Mouse (Mus musculus) MEL (cell line): ENCODE data around the gene Me1. TPM values are rescaled to one million over a fixed set of nuclear protein-coding genes. Genes with fewer than 3 reads are reported as not detected.

Source experiments
- DNase-seq: peaks from one replicate; pipeline ENCODE4 v3.0.0; 2011; ENCODE audit warnings: low read depth, low spot score
- H3K27ac ChIP-seq: 2 replicates; pipeline ENCODE4 v1.5.1; 2012; ENCODE audit warnings: low read depth, mild to moderate bottlenecking, control low read depth, low read length, moderate library complexity; ENCODE audit not compliant: control insufficient read depth
- H3K27me3 ChIP-seq, 2 experiments: fragments of 150-350 bp in 1 of 2; sonication (generic) in 1 of 2; 2 replicates each; pipeline ENCODE4 v1.6.1; 2012; ENCODE audit warnings: low read length in 2 of 2, mild to moderate bottlenecking in 2 of 2, improper control_type of control experiment in 1 of 2, moderate library complexity in 1 of 2; ENCODE audit not compliant: insufficient read depth in 2 of 2, control insufficient read depth in 1 of 2
- H3K36me3 ChIP-seq, 2 experiments: 2 replicates each; pipeline ENCODE4 v1.6.1; 2012 to 2014; ENCODE audit warnings: low read length in 2 of 2, improper control_type of control experiment in 1 of 2, inconsistent platforms in 1 of 2, mild to moderate bottlenecking in 1 of 2; ENCODE audit not compliant: insufficient read depth in 2 of 2, control insufficient read depth in 1 of 2
- H3K4me1 ChIP-seq, 2 experiments: fragments of 150-350 bp in 1 of 2; sonication (generic) in 1 of 2; 2 replicates each; pipeline ENCODE4 v1.6.1; 2012; ENCODE audit warnings: low read length in 2 of 2, improper control_type of control experiment in 1 of 2, mild to moderate bottlenecking in 1 of 2; ENCODE audit not compliant: insufficient read depth in 2 of 2, control insufficient read depth in 1 of 2
- H3K4me3 ChIP-seq, 2 experiments: fragments of 150-350 bp in 1 of 2; sonication (generic) in 1 of 2; 2 replicates each; pipeline ENCODE4 v1.5.1; 2012; ENCODE audit warnings: low read depth in 2 of 2, low read length in 2 of 2, mild to moderate bottlenecking in 2 of 2, moderate library complexity in 2 of 2, control low read depth in 1 of 2, improper control_type of control experiment in 1 of 2; ENCODE audit not compliant: control insufficient read depth in 1 of 2, insufficient read depth in 1 of 2
- H3K79me2 ChIP-seq: 2 replicates; pipeline ENCODE4 v1.6.1; 2012; ENCODE audit warnings: mild to moderate bottlenecking, low read length, moderate library complexity; ENCODE audit not compliant: control insufficient read depth, poor library complexity, insufficient read depth
- H3K9ac ChIP-seq: 2 replicates; pipeline ENCODE4 v1.6.1; 2012; ENCODE audit warnings: low read depth, mild to moderate bottlenecking, control low read depth, low read length, moderate library complexity; ENCODE audit not compliant: control insufficient read depth, poor library complexity, severe bottlenecking
- H3K9me3 ChIP-seq: fragments of 150-350 bp; sonication (generic); replicated peaks from 2 replicates; pipeline ENCODE4 v1.6.1; 2012; ENCODE audit warnings: mild to moderate bottlenecking, low read length, improper control_type of control experiment, moderate library complexity; ENCODE audit not compliant: insufficient read depth
- BHLHE40 ChIP-seq: IDR thresholded peaks from 2 replicates; pipeline ENCODE4 v1.6.1; 2012; ENCODE audit warnings: low read depth, mild to moderate bottlenecking, inconsistent platforms, low read length, improper control_type of control experiment, borderline replicate concordance
- CHD1 ChIP-seq: IDR thresholded peaks from 2 replicates; pipeline ENCODE4 v1.6.1; 2012; ENCODE audit warnings: low read depth, mild to moderate bottlenecking, inconsistent platforms, low read length, improper control_type of control experiment
- CHD2 ChIP-seq: IDR thresholded peaks from 2 replicates; pipeline ENCODE4 v1.6.1; 2011; ENCODE audit warnings: low read length, improper control_type of control experiment
- CTCF ChIP-seq, 3 experiments: IDR thresholded peaks in 2 of 3; conservative IDR thresholded peaks in 1 of 3; 2 replicates each; pipeline ENCODE4 v1.5.1; 2011 to 2012; ENCODE audit warnings: low read length in 3 of 3, low read depth in 2 of 3, mild to moderate bottlenecking in 2 of 3, improper control_type of control experiment in 1 of 3, inconsistent platforms in 1 of 3, mixed read lengths in 1 of 3, moderate library complexity in 1 of 3; ENCODE audit not compliant: control insufficient read depth in 1 of 3, insufficient read depth in 1 of 3, poor library complexity in 1 of 3, severe bottlenecking in 1 of 3
- ELF1 ChIP-seq: IDR thresholded peaks from 2 replicates; pipeline ENCODE4 v1.6.1; 2014; ENCODE audit warnings: low read depth, mild to moderate bottlenecking, inconsistent platforms, low read length, improper control_type of control experiment, moderate library complexity
- EP300 ChIP-seq, 2 experiments: IDR thresholded peaks; 2 replicates each; pipeline ENCODE4 v1.6.1; 2011; ENCODE audit warnings: improper control_type of control experiment in 2 of 2, low read length in 2 of 2, low read depth in 1 of 2, mild to moderate bottlenecking in 1 of 2
- HCFC1 ChIP-seq: IDR thresholded peaks from 2 replicates; pipeline ENCODE4 v1.6.1; 2012; ENCODE audit warnings: low read depth, mild to moderate bottlenecking, inconsistent platforms, low read length, improper control_type of control experiment, moderate library complexity
- JUND ChIP-seq: IDR thresholded peaks from 2 replicates; pipeline ENCODE4 v1.6.1; 2011; ENCODE audit warnings: low read depth, mild to moderate bottlenecking, improper control_type of control experiment, low read length
- KAT2A ChIP-seq: conservative IDR thresholded peaks from 2 replicates; pipeline ENCODE4 v1.6.1; 2012; ENCODE audit warnings: low read depth, low read length, improper control_type of control experiment, inconsistent platforms
- MAX ChIP-seq: IDR thresholded peaks from 2 replicates; pipeline ENCODE4 v1.6.1; 2011; ENCODE audit warnings: low read length, improper control_type of control experiment
- MYC ChIP-seq: IDR thresholded peaks from 2 replicates; pipeline ENCODE4 v1.6.1; 2011; ENCODE audit warnings: low read depth, mild to moderate bottlenecking, low read length, improper control_type of control experiment, moderate library complexity
- NELFE ChIP-seq: IDR thresholded peaks from 2 replicates; pipeline ENCODE4 v1.6.1; 2011; ENCODE audit warnings: low read depth, low read length, improper control_type of control experiment
- NRF1 ChIP-seq: IDR thresholded peaks from 2 replicates; pipeline ENCODE4 v1.6.1; 2014; ENCODE audit warnings: low read depth, mild to moderate bottlenecking, inconsistent platforms, low read length, improper control_type of control experiment, moderate library complexity; ENCODE audit not compliant: poor library complexity, insufficient read depth, severe bottlenecking
- POLR2AphosphoS5 ChIP-seq: IDR thresholded peaks from 2 replicates; pipeline ENCODE4 v1.6.1; 2012; ENCODE audit warnings: low read depth, borderline replicate concordance, mild to moderate bottlenecking, inconsistent platforms, low read length, moderate library complexity, mixed read lengths
- TAL1 ChIP-seq: IDR thresholded peaks from 2 replicates; pipeline ENCODE4 v1.6.1; 2012; ENCODE audit warnings: mild to moderate bottlenecking, inconsistent platforms, low read length, moderate library complexity, mixed read lengths
- TBP ChIP-seq: IDR thresholded peaks from 2 replicates; pipeline ENCODE4 v1.8.0; 2011; ENCODE audit warnings: low read depth, low read length, improper control_type of control experiment
- TCF12 ChIP-seq: IDR thresholded peaks from 2 replicates; pipeline ENCODE4 v1.6.1; 2014; ENCODE audit warnings: low read depth, mild to moderate bottlenecking, inconsistent platforms, low read length, improper control_type of control experiment, moderate library complexity
- UBTF ChIP-seq: IDR thresholded peaks from 2 replicates; pipeline ENCODE4 v1.6.1; 2012; ENCODE audit warnings: low read depth, mild to moderate bottlenecking, inconsistent platforms, low read length, improper control_type of control experiment, moderate library complexity, borderline replicate concordance; ENCODE audit not compliant: insufficient read depth
- ZC3H11A ChIP-seq: IDR thresholded peaks from 2 replicates; pipeline ENCODE4 v1.6.1; 2012; ENCODE audit warnings: low read depth, mild to moderate bottlenecking, inconsistent platforms, low read length, improper control_type of control experiment
- ZMIZ1 ChIP-seq: IDR thresholded peaks from 2 replicates; pipeline ENCODE4 v1.6.1; 2012; ENCODE audit warnings: low read depth, mild to moderate bottlenecking, inconsistent platforms, low read length, improper control_type of control experiment, moderate library complexity
- polyA plus RNA-seq, 2 experiments: library from polyadenylated mRNA; stranded (reverse) in 1 of 2; unstranded in 1 of 2; fragments of >175 nt in 1 of 2; fragments of >200 nt in 1 of 2; gene quantifications; 2 replicates each; pipeline versions ENCODE4 v1.2.1 to v1.2.4; 2012; ENCODE audit warnings: low replicate concordance in 2 of 2, low read depth in 1 of 2; ENCODE audit not compliant: insufficient read length in 2 of 2, insufficient read depth in 1 of 2, missing spikeins in 1 of 2
- total RNA-seq: library from RNA; depleted of rRNA; stranded (reverse); fragments of 300-350 nt; gene quantifications from 2 replicates; pipeline ENCODE4 v1.2.3, GENCODE M21; 2012

Me1 gene
- total and polyA plus RNA-seq, 3 experiments = 7.1 to 123 (median 23.4) TPM

DNA sequence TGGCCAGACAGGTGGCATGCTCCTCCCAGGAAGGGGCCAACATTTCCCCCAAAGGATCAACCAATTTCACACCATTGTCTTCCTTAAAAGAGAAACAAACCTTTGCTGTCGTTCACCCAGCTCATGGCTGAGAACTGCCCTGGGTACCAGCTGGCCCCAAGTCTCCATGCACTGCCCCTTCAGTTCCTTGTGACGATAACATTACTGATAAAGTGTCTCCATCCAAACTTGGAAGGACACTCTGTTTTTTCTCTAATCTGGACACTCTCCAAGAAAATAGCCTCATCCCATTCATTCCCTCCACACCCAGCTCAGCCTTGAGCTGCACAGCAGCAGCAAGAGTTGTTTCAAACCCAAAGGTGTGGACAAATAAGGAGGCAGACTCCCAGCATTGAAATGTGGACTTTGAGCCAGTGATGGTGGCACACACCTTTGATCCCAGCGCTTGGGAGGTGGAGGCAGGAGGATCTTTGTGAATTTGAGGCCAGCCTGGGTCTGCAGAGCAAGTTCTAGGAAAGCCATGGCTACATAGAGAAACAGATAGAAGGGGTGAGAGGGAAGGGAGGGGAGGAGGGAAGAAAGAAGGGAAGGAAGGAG lies 126.3 kb downstream of the Me1 start:
- no peak for DNase-seq
- TF ChIP-seq CHD1 = no peak
- no peak for TF ChIP-seq NRF1
- no peak for TF ChIP-seq UBTF
- TF ChIP-seq ELF1 = no peak
- no peak for TF ChIP-seq TBP
- TF ChIP-seq MYC = no peak
- no peak for TF ChIP-seq KAT2A
- no peak for TF ChIP-seq TCF12
- TF ChIP-seq BHLHE40 = no peak
- no peak for TF ChIP-seq CTCF (IDR thresholded peaks at IDR 0.05 in 2 of 3, conservative IDR thresholded peaks at IDR 0.05 in 1 of 3; ENCODE audit: control insufficient read depth in 1 of 3, insufficient read depth in 1 of 3, low read depth in 2 of 3, low read length in 3 of 3, poor library complexity in 1 of 3, severe bottlenecking in 1 of 3)
- no peak for TF ChIP-seq TAL1
- Histone ChIP-seq H3K27ac (no peak overlapping the region), H3K9me3 (no peaks in the 10 kb centered on the region), H3K9ac (no peak overlapping the region), H3K4me1 (peaks cover 0 to 6% of the 10 kb centered on the region in 2 experiments; a peak in 2 of 4 replicates), H3K4me3 (no peak overlapping the region), H3K36me3 (peaks cover 0 to 1% of the 10 kb centered on the region in 2 experiments; a peak in 2 of 4 replicates), H3K79me2 (peaks cover 2% of the 10 kb centered on the region; the same call in 1 of the 2 replicates), H3K27me3 (no peaks in the 10 kb centered on the region)

DNA sequence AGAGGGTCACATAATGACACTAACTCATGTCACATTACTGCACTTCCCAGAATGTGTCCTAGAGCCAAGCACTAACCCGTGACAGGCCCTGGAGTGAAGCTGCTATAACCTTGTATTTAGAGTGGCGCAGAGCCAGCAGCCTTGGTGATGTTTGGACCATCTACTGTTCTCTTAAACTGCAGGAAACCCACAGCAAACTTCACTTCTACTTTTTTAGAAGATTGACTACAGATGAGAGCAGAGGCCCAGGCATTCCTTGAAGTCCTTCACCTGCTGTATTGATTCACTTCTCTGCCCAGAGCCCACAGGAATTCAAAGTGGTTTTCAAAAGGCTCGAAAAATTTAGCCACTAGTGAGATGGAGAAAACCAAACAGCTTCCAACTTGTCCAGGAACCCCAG lies 135.2 kb downstream of the Me1 start:
- Histone ChIP-seq H3K36me3 (peaks cover 0 to 5% of the 10 kb centered on the region in 2 experiments; a peak in 1 of 4 replicates), H3K9ac (no peak overlapping the region)
- TF ChIP-seq MYC (no peak), MAX (no peak), HCFC1 (no peak), NELFE (no peak), CHD1 (no peak), CHD2 (no peak)
- TF ChIP-seq, all 39 proteins: peak for 0
- Histone ChIP-seq H3K4me1 (no peaks in the 10 kb centered on the region), H3K79me2 (no peaks in the 10 kb centered on the region), H3K27me3 (no peaks in the 10 kb centered on the region), H3K9me3 (no peaks in the 10 kb centered on the region), H3K27ac (no peak overlapping the region), H3K4me3 (no peak overlapping the region)
- no peak for DNase-seq

DNA sequence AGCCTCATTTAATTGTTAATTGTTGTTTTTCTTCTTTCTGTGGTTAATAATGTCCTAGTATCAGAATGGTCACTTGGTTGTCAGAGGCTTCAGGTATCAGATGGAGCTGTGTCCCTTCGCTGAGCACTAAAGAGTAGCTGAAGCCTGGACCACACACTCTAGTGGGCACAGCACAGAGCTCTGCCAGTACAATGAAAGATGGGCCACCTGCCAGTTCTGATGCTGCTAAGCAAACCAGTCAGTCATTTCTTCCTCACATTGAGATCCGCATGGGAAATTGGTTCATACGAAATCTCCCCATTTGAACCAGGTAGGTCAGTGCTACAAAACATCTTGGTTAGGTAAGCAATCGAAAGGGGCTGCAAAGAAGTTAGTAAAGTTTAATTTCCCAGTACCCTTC lies 141.1 kb downstream of the Me1 start:
- Histone ChIP-seq H3K27ac (no peak overlapping the region), H3K27me3 (no peaks in the 10 kb centered on the region), H3K9me3 (no peaks in the 10 kb centered on the region), H3K79me2 (no peaks in the 10 kb centered on the region), H3K4me3 (no peak overlapping the region), H3K9ac (no peak overlapping the region), H3K4me1 (no peaks in the 10 kb centered on the region), H3K36me3 (peaks cover 0 to 9% of the 10 kb centered on the region in 2 experiments; a peak in 2 of 4 replicates)
- no peak for TF ChIP-seq NELFE
- no peak for TF ChIP-seq ZMIZ1
- no peak for TF ChIP-seq POLR2AphosphoS5
- TF ChIP-seq ZC3H11A = no peak
- no peak for TF ChIP-seq JUND
- no peak for TF ChIP-seq EP300 (IDR thresholded peaks at IDR 0.05; ENCODE audit: low read depth in 1 of 2, low read length in 2 of 2)
- no peak for DNase-seq
